Mouse (Mus musculus) v-Abl transformed pro-B cells (cell line): ENCODE results near the gene Grwd1.

Experiments used
- in situ Hi-C, 2 experiments: fragments of 400-800 bp; cut with MboI; formaldehyde crosslinking; loops; one replicate each; pipeline ENCODE4 v1.15.1; 2025; ENCODE audit not compliant: unreplicated experiment in 2 of 2

Gene Grwd1

DNA sequence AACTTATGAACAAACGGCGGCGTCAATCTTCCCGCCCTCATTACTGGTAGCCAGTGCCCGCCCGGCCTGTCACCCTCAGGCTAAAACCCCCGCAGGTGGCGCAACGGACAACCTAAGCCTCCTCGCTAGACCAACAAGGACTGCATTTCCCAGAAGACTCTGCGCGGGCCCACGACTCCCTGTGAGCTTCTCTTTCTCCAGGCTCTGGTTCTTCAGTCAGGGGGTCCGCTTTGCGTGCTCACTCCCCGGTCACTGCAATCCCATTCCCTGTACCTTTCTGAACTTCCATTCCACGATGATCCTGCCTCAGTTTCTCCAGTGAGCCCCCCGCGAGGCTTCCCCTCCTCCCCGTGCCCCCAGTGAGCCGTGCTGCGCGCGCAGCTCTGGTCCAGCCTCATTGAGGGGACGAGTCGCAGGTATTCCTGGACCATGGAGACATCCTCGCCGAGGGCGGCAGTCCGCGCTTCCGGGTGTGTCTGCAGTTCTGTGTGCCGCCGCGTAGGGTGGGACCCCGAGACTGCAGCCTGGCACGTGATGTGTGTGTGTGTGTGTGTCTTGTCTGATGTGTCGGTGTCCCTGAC lies 47.1 kb downstream of the Grwd1 start, which contains the start of gene Lmtk3:
Gene Lmtk3, plus strand, starts transcription at position 228 of the 581 bp plus-strand sequence.
- in situ Hi-C loops, result no loop called here

DNA sequence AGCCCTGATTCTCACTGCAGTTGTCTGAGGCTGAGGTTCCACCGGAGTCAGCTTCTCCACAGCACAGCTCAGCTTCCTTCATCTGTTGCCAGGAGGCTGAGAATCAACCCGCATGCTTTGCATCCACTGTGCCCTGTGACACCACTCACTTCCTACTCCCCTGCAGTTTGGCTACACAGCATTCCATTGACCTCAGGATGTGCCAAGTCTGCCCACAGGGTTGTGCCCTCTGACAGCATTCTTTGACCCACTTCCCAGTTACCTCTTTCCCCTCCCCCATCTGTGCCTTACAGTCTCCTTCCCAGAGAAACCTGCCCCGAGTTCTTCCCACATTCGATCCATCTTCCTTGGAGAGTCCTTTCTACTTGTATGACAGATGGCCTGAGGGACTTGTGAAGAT lies 48.5 kb downstream of the Grwd1 start:
- in situ Hi-C loops, result no loop called here

DNA sequence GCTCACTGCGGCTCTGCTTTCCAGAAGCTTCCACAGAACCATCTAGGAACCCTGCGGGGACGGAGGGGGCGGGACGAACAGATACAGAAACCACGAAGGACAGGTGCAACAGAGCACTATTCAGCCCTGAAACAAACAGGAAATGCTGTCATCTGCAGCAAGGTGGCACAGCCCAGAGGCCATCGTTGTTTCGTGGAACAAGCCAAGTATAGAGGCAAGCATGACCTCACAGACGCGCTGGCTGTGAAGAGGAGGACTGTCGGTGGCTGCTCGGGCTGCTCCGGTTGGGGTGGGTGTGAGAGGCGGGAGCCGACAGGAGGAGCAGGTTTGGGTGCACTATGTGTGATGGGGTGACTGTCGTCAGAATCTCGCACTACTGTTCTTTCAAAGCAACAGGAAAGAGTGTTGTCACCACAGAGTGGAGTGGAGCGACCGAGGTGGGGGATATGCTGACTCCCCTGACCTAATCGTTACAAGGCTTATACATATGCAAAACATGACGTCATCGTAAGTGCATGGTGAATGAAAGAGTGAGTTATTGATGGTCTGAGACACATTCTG lies 51.6 kb downstream of the Grwd1 start:
- in situ Hi-C loops, result no loop called here

DNA sequence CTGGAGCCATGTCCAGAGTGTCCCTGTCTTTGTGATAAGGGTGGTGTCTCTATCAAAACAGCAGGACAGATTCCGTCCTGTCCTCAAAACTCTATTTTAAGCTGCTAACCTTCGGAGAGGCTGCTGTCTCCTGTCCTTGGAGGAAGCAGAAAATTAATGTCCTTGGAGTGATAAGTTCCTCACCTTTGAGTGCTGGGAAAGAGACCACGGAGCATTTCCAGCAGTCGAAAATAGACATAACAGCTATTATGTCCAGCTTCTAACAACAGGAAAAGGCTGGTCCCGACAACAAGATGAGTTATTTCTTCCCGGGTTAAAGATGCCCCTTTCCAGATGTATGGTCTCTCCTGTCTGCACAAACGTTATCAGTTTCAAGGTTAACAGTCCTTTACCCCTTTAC lies 55.5 kb downstream of the Grwd1 start:
- in situ Hi-C loops, result no loop called here
